Mouse (Mus musculus) forebrain, embryonic 15.5 days (tissue): Measurements from ENCODE around the gene Bcas3. TPM values are rescaled to one million over a fixed set of nuclear protein-coding genes. Genes with fewer than 3 reads are reported as not detected.
A peak's percentile ranks its signal among the peaks of the same experiment; 100 is the strongest.

Source experiments
- ATAC-seq: fragments of 200-750 bp; cut with Nextera tagmentation; replicated peaks from 2 replicates; pipeline ENCODE4 v1.8.0; 2017; ENCODE audit warnings: mild to moderate bottlenecking, moderate TSS enrichment, moderate library complexity
- H3K27ac ChIP-seq: fragments of 300-500 bp; sonication (generic); replicated peaks from 2 replicates; pipeline ENCODE4 v1.5.1; 2015; ENCODE audit warnings: mild to moderate bottlenecking, inconsistent platforms
- H3K27me3 ChIP-seq: fragments of 300-500 bp; sonication (generic); 2 replicates; pipeline ENCODE4 v1.6.1; 2015; ENCODE audit warnings: inconsistent platforms
- H3K36me3 ChIP-seq: fragments of 300-500 bp; sonication (generic); 2 replicates; pipeline ENCODE4 v1.6.1; 2015; ENCODE audit warnings: mild to moderate bottlenecking, inconsistent platforms
- H3K4me1 ChIP-seq: fragments of 300-500 bp; sonication (generic); 2 replicates; pipeline ENCODE4 v1.6.1; 2015; ENCODE audit warnings: inconsistent platforms
- H3K4me2 ChIP-seq: fragments of 300-500 bp; sonication (generic); replicated peaks from 2 replicates; pipeline ENCODE4 v1.6.1; 2015; ENCODE audit warnings: mild to moderate bottlenecking, inconsistent platforms
- H3K4me3 ChIP-seq: fragments of 300-500 bp; sonication (generic); 2 replicates; pipeline ENCODE4 v1.5.1; 2015; ENCODE audit warnings: mild to moderate bottlenecking, inconsistent platforms
- H3K9ac ChIP-seq: fragments of 300-500 bp; sonication (generic); replicated peaks from 2 replicates; pipeline ENCODE4 v1.6.1; 2015; ENCODE audit warnings: mild to moderate bottlenecking, inconsistent platforms
- H3K9me3 ChIP-seq: fragments of 300-500 bp; sonication (generic); 2 replicates; pipeline ENCODE4 v1.6.1; 2016; ENCODE audit warnings: inconsistent platforms
- WGBS: fragments of 180-500 bp; shearing (Covaris S2); methylation state at CpG from one replicate; pipeline ENCODE4 v1.1.7; 2015; ENCODE audit warnings: mixed read lengths; 5-methylcytosine and 5-hydroxymethylcytosine counted together
- polyA plus RNA-seq: library from polyadenylated mRNA; unstranded; fragments of >200 nt; fragmentation: Nextera tagmentation; extraction: Ambion mirVana; gene quantifications from 2 replicates; pipeline ENCODE4 v1.2.1, GENCODE M21; 2015

The Bcas3 gene
- polyA plus RNA-seq, 1 experiment from 2014 or later: 30.1 TPM

GRCm38 (mm10) chr11:85759634-85760439 lies 406.9 kb downstream of the Bcas3 start:
- H3K27me3 ChIP-seq: peaks cover 4% of the 10 kb centered on the region
- WGBS: 57% methylated on average over 14 of the region's 14 CpGs
- H3K4me1 ChIP-seq: peaks cover 16% of the 10 kb centered on the region
- H3K27ac ChIP-seq: peak overlapping the region; percentile 20; the same call in 1 of the 2 replicates
- no peak overlapping the region for H3K4me3 ChIP-seq
- no peak overlapping the region for H3K9ac ChIP-seq
- no peak overlapping the region for H3K4me2 ChIP-seq
- H3K36me3 ChIP-seq: no peaks in the 10 kb centered on the region
- H3K9me3 ChIP-seq: no peaks in the 10 kb centered on the region
- ATAC-seq: no peak

DNA sequence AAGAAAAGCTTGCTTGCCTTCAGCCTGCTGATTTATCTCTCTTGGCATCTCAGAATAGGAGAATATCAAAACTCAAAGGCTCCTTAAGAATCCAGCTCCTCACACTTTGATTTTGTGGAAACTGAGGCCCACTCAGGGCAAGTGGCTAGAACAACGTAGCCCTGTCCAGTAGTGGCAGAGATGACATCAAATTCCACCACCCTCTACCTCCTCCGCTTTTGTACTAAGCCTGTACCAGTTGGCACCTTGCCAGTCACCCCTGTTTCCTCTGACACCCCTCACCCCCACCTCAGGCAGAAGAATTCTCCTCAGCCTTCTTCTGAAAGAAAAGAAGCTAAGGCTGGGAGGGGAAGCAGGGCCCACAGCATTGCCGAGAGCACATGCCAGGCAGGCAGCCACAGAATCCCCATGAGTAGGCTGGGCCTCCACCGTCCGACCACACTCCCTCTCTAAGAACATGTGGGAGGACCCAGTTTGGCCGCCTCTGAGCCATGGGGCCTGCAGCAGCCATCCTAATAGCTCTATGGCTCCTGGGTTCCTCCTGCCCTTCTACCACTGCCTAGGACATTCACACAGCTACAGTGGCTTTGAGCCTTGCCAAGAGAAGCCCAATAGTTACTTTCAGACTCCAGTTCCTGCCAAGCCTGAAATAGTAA lies 407.6 kb downstream of the Bcas3 start:
- no peak overlapping the region for H3K4me3 ChIP-seq
- no peak; the same call in 1 of the 2 replicates for ATAC-seq

DNA sequence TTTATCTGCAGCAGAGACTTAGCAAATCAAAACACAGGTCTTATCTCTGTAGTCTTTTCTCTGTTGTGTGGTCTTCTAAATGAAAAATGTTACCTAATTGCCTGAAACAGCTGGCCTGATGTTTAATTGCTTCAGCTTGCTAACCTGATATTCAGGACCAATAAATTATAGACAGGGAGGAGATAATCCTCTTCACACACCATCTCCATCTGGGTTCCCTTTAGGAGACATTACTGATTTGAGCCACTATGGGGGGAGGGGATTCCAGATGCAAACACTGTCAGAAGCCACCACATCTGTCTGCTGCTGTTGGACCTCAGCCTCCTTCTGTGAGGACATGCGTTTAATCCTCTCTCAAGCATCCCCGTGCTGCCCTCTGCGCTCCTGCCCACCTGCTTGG lies 408.2 kb downstream of the Bcas3 start:
- no peak overlapping the region for H3K27ac ChIP-seq

More for the DNA sequence above, 407.6 kb downstream of the Bcas3 start:
- Histone ChIP-seq H3K27ac (0 out of 2 replicates have a peak overlapping the region, but pooled peaks have one; percentile 20), H3K4me2 (no peak overlapping the region), H3K9me3 (no peaks in the 10 kb centered on the region), H3K9ac (no peak overlapping the region), H3K27me3 (peaks cover 4% of the 10 kb centered on the region), H3K4me1 (peaks cover 12% of the 10 kb centered on the region), H3K36me3 (no peaks in the 10 kb centered on the region)
- WGBS: 16% methylated on average over 6 of the region's 6 CpGs

DNA sequence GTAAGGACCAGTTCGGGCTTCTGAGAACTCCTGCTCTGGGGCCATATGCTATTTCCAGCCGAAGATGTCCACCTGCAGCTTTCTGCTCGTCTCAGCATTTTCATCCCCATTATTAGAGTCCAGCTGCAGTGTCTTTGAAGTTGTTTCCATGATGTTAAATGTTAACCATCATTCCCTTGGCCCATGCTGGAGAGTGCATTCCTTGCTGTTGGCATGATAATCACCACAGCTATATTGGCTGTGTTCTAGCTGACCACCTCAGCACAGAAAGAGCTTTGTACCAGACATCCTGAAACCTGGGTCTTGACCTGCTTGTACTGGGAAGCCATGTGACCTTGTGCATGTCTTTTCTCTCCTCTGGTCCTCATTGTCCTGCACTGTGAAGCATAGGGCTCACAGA lies 410.7 kb downstream of the Bcas3 start:
- 84% methylated on average over 3 of the region's 3 CpGs for WGBS
- peaks cover 4% of the 10 kb centered on the region for H3K27me3 ChIP-seq
- no peaks in the 10 kb centered on the region for H3K36me3 ChIP-seq
- H3K4me1 ChIP-seq: peaks cover 23% of the 10 kb centered on the region
- no peak overlapping the region for H3K27ac ChIP-seq
- no peak overlapping the region for H3K4me2 ChIP-seq
- no peak overlapping the region for H3K4me3 ChIP-seq
- no peak for ATAC-seq
- H3K9ac ChIP-seq: no peak overlapping the region
- H3K9me3 ChIP-seq: no peaks in the 10 kb centered on the region

More for the DNA sequence above, 408.2 kb downstream of the Bcas3 start:
- H3K4me1 ChIP-seq: peaks cover 14% of the 10 kb centered on the region
- H3K4me2 ChIP-seq: no peak overlapping the region
- H3K9me3 ChIP-seq: no peaks in the 10 kb centered on the region
- H3K9ac ChIP-seq: no peak overlapping the region
- 84% methylated on average over 3 of the region's 3 CpGs for WGBS
- H3K36me3 ChIP-seq: no peaks in the 10 kb centered on the region
- H3K4me3 ChIP-seq: no peak overlapping the region
- peaks cover 4% of the 10 kb centered on the region for H3K27me3 ChIP-seq
- ATAC-seq: no peak

GRCm38 (mm10) chr11:85766106-85766723 lies 413.2 kb downstream of the Bcas3 start:
- H3K27me3 ChIP-seq: peaks cover 4% of the 10 kb centered on the region
- H3K27ac ChIP-seq: peak overlapping the region; percentile 4; the same call in 1 of the 2 replicates
- no peaks in the 10 kb centered on the region for H3K9me3 ChIP-seq
- no peak overlapping the region for H3K9ac ChIP-seq
- peaks cover 11% of the 10 kb centered on the region for H3K4me1 ChIP-seq
- 11% methylated on average over 7 of the region's 7 CpGs for WGBS
- no peaks in the 10 kb centered on the region for H3K36me3 ChIP-seq
- no peak overlapping the region for H3K4me3 ChIP-seq
- ATAC-seq: peak; percentile 79
- H3K4me2 ChIP-seq: no peak overlapping the region

DNA sequence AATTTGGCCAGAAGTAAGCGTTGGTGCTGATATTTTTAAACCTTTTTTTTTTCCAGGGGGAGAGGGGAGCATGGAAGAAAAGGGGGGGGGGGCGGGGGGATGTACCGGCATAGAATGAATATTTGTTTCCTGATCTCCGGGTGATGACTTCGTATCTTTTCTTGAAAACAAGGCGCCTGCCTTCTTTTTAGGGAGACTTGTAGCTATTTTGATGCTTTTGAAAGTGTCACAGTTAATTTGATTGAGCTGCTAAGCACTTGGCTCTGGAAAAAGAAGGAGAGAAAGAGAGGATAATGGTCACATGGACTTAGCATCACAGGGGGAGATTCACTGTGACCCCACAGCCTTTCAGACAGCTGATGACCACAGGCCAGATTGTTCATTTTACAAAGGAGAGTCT lies 413.8 kb downstream of the Bcas3 start:
- peaks cover 4% of the 10 kb centered on the region for H3K27me3 ChIP-seq
- H3K4me3 ChIP-seq: no peak overlapping the region
- H3K4me2 ChIP-seq: no peak overlapping the region
- H3K27ac ChIP-seq: no peak overlapping the region
- H3K9me3 ChIP-seq: no peaks in the 10 kb centered on the region
- H3K36me3 ChIP-seq: no peaks in the 10 kb centered on the region
- H3K4me1 ChIP-seq: peaks cover 11% of the 10 kb centered on the region
- ATAC-seq: no peak
- H3K9ac ChIP-seq: no peak overlapping the region
- WGBS: 15% methylated on average over 6 of the region's 6 CpGs

GRCm38 (mm10) chr11:85769740-85770139 lies 416.8 kb downstream of the Bcas3 start:
- H3K27me3 ChIP-seq: no peaks in the 10 kb centered on the region
- H3K9me3 ChIP-seq: no peaks in the 10 kb centered on the region
- no peak overlapping the region for H3K4me2 ChIP-seq
- no peak overlapping the region for H3K27ac ChIP-seq
- no peak overlapping the region for H3K4me3 ChIP-seq
- peaks cover 11% of the 10 kb centered on the region for H3K4me1 ChIP-seq
- ATAC-seq: no peak
- no peak overlapping the region for H3K9ac ChIP-seq
- WGBS: 92% methylated on average over 2 of the region's 2 CpGs
- H3K36me3 ChIP-seq: no peaks in the 10 kb centered on the region

DNA sequence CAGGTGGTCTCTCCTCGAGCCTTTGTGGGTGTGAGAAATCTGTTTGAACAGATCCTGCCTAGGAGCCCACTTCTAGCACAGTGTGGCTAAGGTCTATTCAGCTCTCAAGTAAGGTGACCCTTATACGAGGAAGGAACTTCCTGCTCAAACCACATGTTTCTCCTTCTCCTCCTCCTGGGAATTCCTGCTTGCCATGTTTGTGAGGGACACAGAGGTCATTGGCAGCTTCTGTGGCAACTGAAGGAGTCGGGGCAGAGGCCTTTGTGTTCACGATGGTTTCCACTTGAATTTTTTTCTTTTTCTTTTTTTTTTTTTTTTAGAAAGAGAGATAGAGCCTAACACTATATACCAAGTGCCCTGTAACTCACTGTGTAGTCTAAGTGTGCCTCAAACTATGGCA lies 420.4 kb downstream of the Bcas3 start:
- no peaks in the 10 kb centered on the region for H3K9me3 ChIP-seq
- H3K9ac ChIP-seq: no peak overlapping the region
- 66% methylated on average over 4 of the region's 4 CpGs for WGBS
- no peaks in the 10 kb centered on the region for H3K36me3 ChIP-seq
- H3K27ac ChIP-seq: no peak overlapping the region
- H3K4me2 ChIP-seq: no peak overlapping the region
- H3K27me3 ChIP-seq: no peaks in the 10 kb centered on the region
- no peak overlapping the region for H3K4me3 ChIP-seq
- H3K4me1 ChIP-seq: peaks cover 3% of the 10 kb centered on the region; the same call in 1 of the 2 replicates
- ATAC-seq: no peak

- no peaks in the 10 kb centered on the region for H3K27me3 ChIP-seq
- no peaks in the 10 kb centered on the region for H3K9me3 ChIP-seq
- no peak overlapping the region for H3K27ac ChIP-seq
- H3K9ac ChIP-seq: no peak overlapping the region
- H3K36me3 ChIP-seq: no peaks in the 10 kb centered on the region
- H3K4me3 ChIP-seq: no peak overlapping the region
- H3K4me2 ChIP-seq: no peak overlapping the region
- ATAC-seq: no peak
- 83% methylated on average over 6 of the region's 6 CpGs for WGBS
- peaks cover 3% of the 10 kb centered on the region; the same call in 1 of the 2 replicates for H3K4me1 ChIP-seq
Observed at GRCm38 (mm10) chr11:85774707-85775106, 421.7 kb downstream of the Bcas3 start.

GRCm38 (mm10) chr11:85775492-85775891 lies 422.5 kb downstream of the Bcas3 start:
- Histone ChIP-seq H3K9ac (no peak overlapping the region), H3K27ac (no peak overlapping the region), H3K27me3 (no peaks in the 10 kb centered on the region), H3K9me3 (no peaks in the 10 kb centered on the region), H3K4me2 (no peak overlapping the region), H3K4me1 (peaks cover 3% of the 10 kb centered on the region; the same call in 1 of the 2 replicates), H3K36me3 (no peaks in the 10 kb centered on the region), H3K4me3 (no peak overlapping the region)
- no peak for ATAC-seq
- WGBS: 61% methylated on average over 7 of the region's 7 CpGs

DNA sequence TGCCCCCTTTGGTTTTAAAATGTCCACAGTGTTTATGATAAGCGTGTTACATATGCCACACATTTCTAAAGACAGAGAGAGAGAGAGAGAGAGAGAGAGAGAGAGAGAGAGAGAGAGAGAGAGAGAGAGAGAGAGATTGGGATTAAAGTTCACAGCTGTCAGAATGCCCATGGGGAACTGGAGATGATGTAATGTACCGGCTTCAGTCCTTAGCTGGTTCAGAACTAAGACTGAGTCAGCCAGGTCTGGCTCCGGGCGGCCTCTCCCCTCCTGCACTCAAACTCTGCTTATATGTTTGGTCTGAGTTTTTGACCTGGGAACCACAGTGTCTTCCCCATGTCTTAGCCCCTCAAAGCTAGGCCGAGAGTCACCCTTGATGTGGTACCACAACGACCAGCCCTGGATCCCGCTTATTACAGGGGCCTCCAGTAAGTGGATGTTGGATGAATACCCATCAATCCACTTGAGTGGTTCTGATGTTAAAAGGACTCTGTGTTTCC lies 423.9 kb downstream of the Bcas3 start:
- Histone ChIP-seq H3K27me3 (no peaks in the 10 kb centered on the region), H3K4me2 (no peak overlapping the region), H3K4me1 (peaks cover 3% of the 10 kb centered on the region; the same call in 1 of the 2 replicates), H3K27ac (no peak overlapping the region), H3K4me3 (no peak overlapping the region), H3K9me3 (no peaks in the 10 kb centered on the region), H3K9ac (no peak overlapping the region), H3K36me3 (no peaks in the 10 kb centered on the region)
- ATAC-seq: no peak
- WGBS: 60% methylated on average over 7 of the region's 7 CpGs

GRCm38 (mm10) chr11:85777950-85778349 lies 425.0 kb downstream of the Bcas3 start:
- no peak overlapping the region for H3K9ac ChIP-seq
- no peaks in the 10 kb centered on the region for H3K36me3 ChIP-seq
- no peaks in the 10 kb centered on the region for H3K9me3 ChIP-seq
- WGBS: 96% methylated on average over 2 of the region's 2 CpGs
- H3K4me1 ChIP-seq: peaks cover 3% of the 10 kb centered on the region; the same call in 1 of the 2 replicates
- no peaks in the 10 kb centered on the region for H3K27me3 ChIP-seq
- no peak for ATAC-seq
- no peak overlapping the region for H3K27ac ChIP-seq
- no peak overlapping the region for H3K4me2 ChIP-seq
- H3K4me3 ChIP-seq: no peak overlapping the region
